Mouse (Mus musculus) kidney, embryonic 15.5 days (tissue): Measurements from ENCODE around the gene Fcer1g. TPM values are rescaled to one million over a fixed set of nuclear protein-coding genes. Genes with fewer than 3 reads are reported as not detected.
"Not testable (repeated sequence)": the region's sequence is repeated elsewhere in the genome, so short reads cannot be mapped to it uniquely, and the experiment has no call there.

ENCODE experiments used
- ATAC-seq: fragments of 200-750 bp; cut with Nextera tagmentation; replicated peaks from 2 replicates; pipeline ENCODE4 v1.8.0; 2017; ENCODE audit warnings: moderate TSS enrichment; ENCODE audit not compliant: low FRiP score
- H3K27ac ChIP-seq: fragments of 300-500 bp; sonication (generic); 2 replicates; pipeline ENCODE4 v1.5.1; 2015; ENCODE audit warnings: mild to moderate bottlenecking, inconsistent platforms
- H3K27me3 ChIP-seq: fragments of 300-500 bp; sonication (generic); 2 replicates; pipeline ENCODE4 v1.6.1; 2015; ENCODE audit warnings: inconsistent platforms
- H3K36me3 ChIP-seq: fragments of 300-500 bp; sonication (generic); 2 replicates; pipeline ENCODE4 v1.6.1; 2015; ENCODE audit warnings: inconsistent platforms
- H3K4me1 ChIP-seq: fragments of 300-500 bp; sonication (generic); 2 replicates; pipeline ENCODE4 v1.6.1; 2015; ENCODE audit warnings: inconsistent platforms
- H3K4me2 ChIP-seq: fragments of 300-500 bp; sonication (generic); 2 replicates; pipeline ENCODE4 v1.6.1; 2015; ENCODE audit warnings: moderate library complexity, mild to moderate bottlenecking, inconsistent platforms
- H3K4me3 ChIP-seq: fragments of 300-500 bp; sonication (generic); replicated peaks from 2 replicates; pipeline ENCODE4 v1.5.1; 2015; ENCODE audit warnings: mild to moderate bottlenecking, inconsistent platforms
- H3K9ac ChIP-seq: fragments of 300-500 bp; sonication (generic); 2 replicates; pipeline ENCODE4 v1.6.1; 2015; ENCODE audit warnings: mild to moderate bottlenecking, inconsistent platforms
- H3K9me3 ChIP-seq: fragments of 300-500 bp; sonication (generic); replicated peaks from 2 replicates; pipeline ENCODE4 v1.6.1; 2016; ENCODE audit warnings: inconsistent platforms
- WGBS: fragments of 180-500 bp; shearing (Covaris S2); methylation state at CpG from one replicate; pipeline ENCODE4 v1.1.7; 2015; ENCODE audit warnings: mixed read lengths; 5-methylcytosine and 5-hydroxymethylcytosine counted together
- polyA plus RNA-seq: library from polyadenylated mRNA; unstranded; fragments of >200 nt; fragmentation: Nextera tagmentation; extraction: Ambion mirVana; gene quantifications from 2 replicates; pipeline ENCODE4 v1.2.1, GENCODE M21; 2015

Fcer1g gene
- polyA plus RNA-seq, 1 experiment from 2014 or later: 36.9 TPM

- 17% methylated on average over 5 of the region's 5 CpGs for WGBS
- Histone ChIP-seq H3K4me2 (peak within 1 kb of the TSS; percentile 73), H3K9me3 (no peaks in the 10 kb centered on the region), H3K27me3 (no peaks in the 10 kb centered on the region), H3K4me3 (peak within 1 kb of the TSS; percentile 46), H3K4me1 (peaks cover 74% of the 10 kb centered on the region), H3K9ac (peak within 1 kb of the TSS; percentile 48), H3K27ac (peak within 1 kb of the TSS; percentile 91), H3K36me3 (peaks cover 23% of the 10 kb centered on the region)
- ATAC-seq: 0 out of 2 replicates have a peak, but pooled peaks have one; percentile 12
Observed at GRCm38 (mm10) chr1:171249913-171250600, 15.9 kb upstream of the Fcer1g start, which contains the start of gene Adamts4. TSS of gene Adamts4 (plus strand) at chr1:171250421.

GRCm38 (mm10) chr1:171248386-171249226 lies 14.4 kb upstream of the Fcer1g start:
- Histone ChIP-seq H3K27ac (peak overlapping the region; percentile 91), H3K9ac (no peak overlapping the region), H3K4me1 (peaks cover 74% of the 10 kb centered on the region), H3K27me3 (no peaks in the 10 kb centered on the region), H3K4me3 (no peak overlapping the region), H3K4me2 (peak overlapping the region; percentile 80), H3K36me3 (peaks cover 23% of the 10 kb centered on the region), H3K9me3 (no peaks in the 10 kb centered on the region)
- ATAC-seq: no peak
- WGBS: 36% methylated on average over 3 of the region's 3 CpGs

GRCm38 (mm10) chr1:171247916-171248315 lies 13.8 kb upstream of the Fcer1g start:
- no peak for ATAC-seq
- 18% methylated on average over 4 of the region's 4 CpGs for WGBS
- Histone ChIP-seq H3K27ac (peak overlapping the region; percentile 91), H3K9ac (peak overlapping the region; percentile 35; the same call in 1 of the 2 replicates), H3K4me3 (peak overlapping the region; percentile 69), H3K9me3 (no peaks in the 10 kb centered on the region), H3K4me2 (peak overlapping the region; percentile 80), H3K36me3 (peaks cover 26% of the 10 kb centered on the region), H3K4me1 (peaks cover 69% of the 10 kb centered on the region), H3K27me3 (no peaks in the 10 kb centered on the region)

GRCm38 (mm10) chr1:171247453-171247841 lies 13.3 kb upstream of the Fcer1g start:
- Histone ChIP-seq H3K4me1 (peaks cover 64% of the 10 kb centered on the region), H3K4me3 (peak overlapping the region; percentile 69), H3K9ac (peak overlapping the region; percentile 35), H3K9me3 (no peaks in the 10 kb centered on the region), H3K27ac (peak overlapping the region; percentile 91), H3K27me3 (no peaks in the 10 kb centered on the region), H3K36me3 (peaks cover 31% of the 10 kb centered on the region), H3K4me2 (peak overlapping the region; percentile 80)
- WGBS: 6% methylated on average over 13 of the region's 13 CpGs
- 0 out of 2 replicates have a peak, but pooled peaks have one; percentile 2 for ATAC-seq

- Histone ChIP-seq H3K9ac (peak overlapping the region; percentile 77), H3K27ac (peak overlapping the region; percentile 91), H3K4me1 (peaks cover 59% of the 10 kb centered on the region), H3K4me3 (peak overlapping the region; percentile 69), H3K4me2 (peak overlapping the region; percentile 80), H3K36me3 (peaks cover 36% of the 10 kb centered on the region), H3K27me3 (no peaks in the 10 kb centered on the region), H3K9me3 (no peaks in the 10 kb centered on the region)
- under 1% methylated on average over 41 of the region's 41 CpGs for WGBS
- peak; percentile 90 for ATAC-seq
Observed at GRCm38 (mm10) chr1:171246709-171247452, 12.7 kb upstream of the Fcer1g start.

GRCm38 (mm10) chr1:171245353-171245752 lies 11.2 kb upstream of the Fcer1g start:
- 0 out of 2 replicates have a peak overlapping the region, but pooled peaks have one; percentile 69 for H3K4me3 ChIP-seq
- peaks cover 52% of the 10 kb centered on the region for H3K36me3 ChIP-seq
- no peak overlapping the region for H3K27ac ChIP-seq
- peak overlapping the region; percentile 80; the same call in 1 of the 2 replicates for H3K4me2 ChIP-seq
- H3K9me3 ChIP-seq: no peaks in the 10 kb centered on the region
- no peak for ATAC-seq
- no peaks in the 10 kb centered on the region for H3K27me3 ChIP-seq
- peaks cover 53% of the 10 kb centered on the region for H3K4me1 ChIP-seq
- WGBS: 91% methylated on average over 8 of the region's 8 CpGs
- no peak overlapping the region for H3K9ac ChIP-seq

GRCm38 (mm10) chr1:171241952-171242351 lies 7.8 kb upstream of the Fcer1g start:
- peaks cover 86% of the 10 kb centered on the region for H3K36me3 ChIP-seq

GRCm38 (mm10) chr1:171240911-171241310 lies 6.7 kb upstream of the Fcer1g start:
- ATAC-seq: no peak
- Histone ChIP-seq H3K4me2 (no peak overlapping the region), H3K4me1 (peaks cover 21% of the 10 kb centered on the region), H3K27me3 (no peaks in the 10 kb centered on the region), H3K9ac (0 out of 2 replicates have a peak overlapping the region, but pooled peaks have one; percentile 2), H3K36me3 (peaks cover 96% of the 10 kb centered on the region), H3K4me3 (no peak overlapping the region), H3K27ac (no peak overlapping the region), H3K9me3 (no peaks in the 10 kb centered on the region)
- WGBS: 82% methylated on average over 10 of the region's 10 CpGs

More at GRCm38 (mm10) chr1:171241952-171242351, 7.8 kb upstream of the Fcer1g start:
- not testable (repeated sequence) for H3K27ac ChIP-seq, H3K4me3 ChIP-seq, H3K9ac ChIP-seq, H3K4me2 ChIP-seq, ATAC-seq, H3K9me3 ChIP-seq, H3K27me3 ChIP-seq
- WGBS: 84% methylated on average over 12 of the region's 12 CpGs
- peaks cover 27% of the 10 kb centered on the region for H3K4me1 ChIP-seq

GRCm38 (mm10) chr1:171239992-171240744 lies 6.0 kb upstream of the Fcer1g start:
- Histone ChIP-seq H3K27me3 (no peaks in the 10 kb centered on the region), H3K9ac (no peak overlapping the region), H3K4me1 (peaks cover 15% of the 10 kb centered on the region; the same call in 1 of the 2 replicates), H3K36me3 (peaks cover 98% of the 10 kb centered on the region), H3K4me3 (no peak overlapping the region), H3K4me2 (no peak overlapping the region), H3K9me3 (no peaks in the 10 kb centered on the region), H3K27ac (0 out of 2 replicates have a peak overlapping the region, but pooled peaks have one; percentile 24)
- 59% methylated on average over 15 of the region's 15 CpGs for WGBS
- 0 out of 2 replicates have a peak, but pooled peaks have one; percentile 34 for ATAC-seq

- H3K27me3 ChIP-seq: no peaks in the 10 kb centered on the region
- WGBS: 71% methylated on average over 14 of the region's 14 CpGs
- 0 out of 2 replicates have a peak, but pooled peaks have one; percentile 24 for ATAC-seq
- H3K4me3 ChIP-seq: no peak overlapping the region
- peaks cover 100% of the 10 kb centered on the region for H3K36me3 ChIP-seq
- H3K27ac ChIP-seq: no peak overlapping the region
- peaks cover 15% of the 10 kb centered on the region; the same call in 1 of the 2 replicates for H3K4me1 ChIP-seq
- no peak overlapping the region for H3K9ac ChIP-seq
- no peak overlapping the region for H3K4me2 ChIP-seq
- H3K9me3 ChIP-seq: no peaks in the 10 kb centered on the region
Observed at GRCm38 (mm10) chr1:171238463-171238862, 4.3 kb upstream of the Fcer1g start.

- WGBS: 85% methylated on average over 6 of the region's 6 CpGs
Observed at GRCm38 (mm10) chr1:171237438-171237837, 3.3 kb upstream of the Fcer1g start.

More at GRCm38 (mm10) chr1:171237438-171237837, 3.3 kb upstream of the Fcer1g start:
- Histone ChIP-seq H3K27me3 (no peaks in the 10 kb centered on the region), H3K9me3 (no peaks in the 10 kb centered on the region), H3K27ac (no peak overlapping the region), H3K4me1 (peaks cover 15% of the 10 kb centered on the region; the same call in 1 of the 2 replicates), H3K4me2 (no peak overlapping the region), H3K36me3 (peaks cover 92% of the 10 kb centered on the region), H3K4me3 (no peak overlapping the region), H3K9ac (no peak overlapping the region)
- no peak for ATAC-seq
